Mouse (Mus musculus): ENCODE measurements at regions not wholly inside any gene's neighbourhood (a gene's known extent, or its start where the extent isn't known, plus 50 kb on each side); places are given as distances from the start of the nearest gene placed in this dataset.

- TF ChIP-seq CTCF (IDR thresholded peaks at IDR 0.05; ENCODE audit: insufficient read depth, low read depth, low read length) (no peak), POLR2A (IDR thresholded peaks at IDR 0.05; ENCODE audit: insufficient read depth, low read depth, low read length) (no peak)
These were observed 63.1 kb upstream of the Rasa1 start for GRCm38 (mm10) chr13:85352061-85352460.

Data from olfactory bulb, adult 2 months (tissue).